Mouse (Mus musculus) gastrocnemius, postnatal 4 days (tissue): Measurements from ENCODE around the gene Scamp3. TPM values are rescaled to one million over a fixed set of nuclear protein-coding genes. Genes with fewer than 3 reads are reported as not detected.

Experiments used
- DNase-seq, 2 experiments: peaks; one replicate each; pipeline ENCODE4 v3.0.0; 2021 to 2022; ENCODE audit warnings: low spot score in 2 of 2, mixed read lengths in 2 of 2
- total RNA-seq, 2 experiments: library from RNA; stranded (reverse); gene quantifications; 2 replicates each; pipeline ENCODE4 v1.2.3; 2021

Scamp3 gene
- total RNA-seq, 2 experiments from 2014 or later = 41.8 to 43.1 TPM

DNA sequence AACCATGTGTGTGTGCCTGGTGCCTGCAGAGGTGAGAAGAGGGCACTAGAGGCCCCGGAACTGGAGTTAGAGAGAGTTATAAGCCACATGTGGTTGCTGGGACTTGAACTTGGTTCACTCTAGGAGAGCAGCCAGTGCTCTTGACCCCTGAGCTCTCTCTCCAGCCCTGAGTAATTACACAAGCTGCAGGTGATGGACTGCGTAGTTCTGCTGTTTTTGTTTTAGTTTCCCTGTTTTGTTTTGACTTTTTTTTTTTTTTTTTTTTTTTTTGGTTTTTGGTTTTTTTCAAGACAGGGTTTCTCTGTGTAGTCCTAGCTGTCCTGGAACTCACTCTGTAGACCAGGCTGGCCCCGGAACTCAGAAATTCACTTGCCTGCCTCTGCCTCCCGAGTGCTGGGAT lies 15.5 kb upstream of the Scamp3 start:
- DNase-seq = no peak

DNA sequence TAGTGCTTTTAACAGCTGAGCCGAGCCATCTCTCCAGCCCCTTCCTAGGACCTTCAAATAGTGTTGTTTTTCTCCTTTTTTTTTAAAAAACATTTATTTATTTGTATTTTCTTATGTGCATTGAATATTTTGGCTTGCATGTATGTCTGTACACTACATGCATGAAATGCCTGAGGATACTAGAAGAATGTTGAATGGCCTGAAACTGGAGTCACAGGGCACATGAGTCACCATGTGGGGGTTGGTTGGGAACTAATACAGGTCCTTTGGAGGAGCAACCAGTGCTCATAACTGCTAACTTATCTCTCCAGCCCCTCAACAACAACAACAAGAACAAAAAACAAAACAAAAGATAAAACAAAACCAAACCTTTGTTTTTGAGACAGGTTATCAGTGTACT lies 14.2 kb upstream of the Scamp3 start:
- DNase-seq = no peak

GRCm38 (mm10) chr3:89163643-89164245 lies 13.5 kb upstream of the Scamp3 start:
- no peak for DNase-seq

GRCm38 (mm10) chr3:89164506-89165267 lies 12.6 kb upstream of the Scamp3 start, which contains the start of gene Clk2:
Gene Clk2, plus strand, starts transcription at chr3:89164795.
- peak; percentile 85 to 94 for DNase-seq

DNA sequence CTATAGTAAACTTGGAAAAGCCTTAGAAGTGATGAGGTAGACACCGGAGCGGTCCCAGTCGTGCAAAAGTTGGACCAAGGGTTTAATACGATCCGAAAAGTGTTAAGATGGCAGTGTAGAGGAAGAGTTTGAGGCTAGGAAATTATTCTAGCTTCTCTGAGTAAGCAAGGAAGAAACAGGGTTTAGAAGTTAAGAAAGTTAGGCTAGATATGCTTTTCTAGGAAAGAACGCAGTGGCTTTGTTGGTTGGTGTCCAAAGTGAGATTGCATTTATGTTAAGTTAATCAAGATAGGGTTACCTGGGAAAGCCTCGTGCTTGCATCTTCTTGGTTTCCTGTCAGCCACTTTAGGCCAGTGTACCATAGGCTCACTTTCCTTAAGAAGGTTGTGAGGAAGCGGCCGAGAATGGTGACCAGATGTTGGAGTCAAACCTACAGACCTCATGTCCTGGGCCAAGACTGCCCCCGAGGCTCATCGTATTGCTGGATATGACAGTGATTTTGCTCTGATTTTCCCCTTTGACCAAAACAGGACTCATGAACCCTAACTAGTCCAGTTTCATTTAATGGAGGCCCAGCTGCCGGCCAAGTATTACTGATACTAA lies 11.9 kb upstream of the Scamp3 start:
- DNase-seq = no peak

DNA sequence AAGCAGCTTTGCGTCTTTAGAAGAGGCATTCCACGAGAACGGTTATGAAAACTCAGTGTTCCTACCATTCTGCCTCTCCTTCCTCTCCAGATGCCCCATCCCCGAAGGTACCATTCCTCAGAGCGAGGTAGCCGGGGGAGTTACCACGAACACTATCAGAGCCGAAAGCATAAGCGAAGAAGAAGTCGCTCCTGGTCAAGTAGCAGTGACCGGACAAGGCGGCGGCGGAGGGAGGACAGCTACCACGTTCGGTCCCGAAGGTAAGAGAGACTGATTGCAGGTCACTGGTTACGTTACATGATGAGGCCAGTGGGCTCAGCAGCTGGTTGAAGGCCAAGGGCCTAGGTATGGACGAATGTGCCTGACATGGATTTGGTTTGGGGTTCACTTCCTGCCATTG lies 10.3 kb upstream of the Scamp3 start:
- DNase-seq = no peak

DNA sequence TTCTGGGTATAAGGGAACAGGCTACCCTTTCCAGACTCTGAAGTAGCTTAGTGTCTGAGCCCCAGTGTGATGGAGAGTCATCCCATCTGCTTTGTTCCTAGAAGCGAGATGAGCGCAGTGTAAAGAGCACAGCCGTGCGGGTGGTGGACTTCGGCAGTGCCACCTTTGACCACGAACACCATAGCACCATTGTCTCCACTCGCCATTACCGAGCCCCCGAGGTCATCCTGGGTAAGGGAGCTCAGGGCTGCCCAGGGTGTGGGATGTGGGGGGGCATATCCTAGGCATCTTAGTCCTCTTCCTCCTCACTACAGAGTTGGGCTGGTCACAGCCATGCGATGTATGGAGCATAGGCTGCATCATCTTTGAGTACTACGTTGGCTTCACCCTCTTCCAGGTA lies 2.4 kb upstream of the Scamp3 start:
- no peak for DNase-seq

GRCm38 (mm10) chr3:89175544-89175943 lies 1.7 kb upstream of the Scamp3 start:
- DNase-seq = no peak

DNA sequence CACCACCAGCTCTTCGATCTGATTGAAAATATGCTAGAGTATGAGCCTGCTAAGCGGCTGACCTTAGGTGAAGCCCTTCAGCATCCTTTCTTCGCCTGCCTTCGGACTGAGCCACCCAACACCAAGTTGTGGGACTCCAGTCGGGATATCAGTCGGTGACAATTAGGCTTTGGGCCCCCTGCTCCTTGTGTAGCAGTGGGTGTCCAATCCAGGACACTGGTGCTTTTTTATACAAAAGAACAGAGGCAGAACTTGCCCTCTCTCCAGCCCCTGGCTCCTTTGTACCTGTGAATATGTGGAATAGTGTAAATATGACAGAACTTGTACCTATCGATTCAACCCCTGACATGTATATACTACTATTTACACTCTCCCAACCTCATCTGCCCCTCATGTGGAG lies 852 bp upstream of the Scamp3 start:
- no peak for DNase-seq

- DNase-seq = no peak
Measured at GRCm38 (mm10) chr3:89178107-89178385, 773 bp downstream of the Scamp3 start.

DNA sequence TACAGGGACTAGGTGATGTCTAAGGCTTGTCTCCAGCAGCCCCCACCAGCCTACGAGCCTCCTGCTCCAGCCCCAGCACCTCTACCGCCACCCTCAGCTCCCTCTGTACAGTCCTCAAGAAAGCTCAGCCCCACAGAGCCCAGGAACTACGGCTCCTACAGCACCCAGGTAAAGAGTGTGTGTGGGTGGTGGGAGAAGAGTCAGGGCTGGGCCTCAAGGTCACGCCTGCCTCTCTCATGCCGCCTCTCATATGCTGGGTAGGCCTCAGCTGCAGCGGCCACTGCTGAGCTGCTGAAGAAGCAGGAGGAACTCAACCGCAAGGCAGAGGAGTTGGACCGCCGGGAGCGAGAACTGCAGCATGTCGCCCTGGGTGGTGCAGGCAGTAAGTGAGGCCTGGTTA lies 1.8 kb downstream of the Scamp3 start:
- no peak for DNase-seq

- DNase-seq = no peak
Measured at GRCm38 (mm10) chr3:89181749-89182500, 4.7 kb downstream of the Scamp3 start.

DNA sequence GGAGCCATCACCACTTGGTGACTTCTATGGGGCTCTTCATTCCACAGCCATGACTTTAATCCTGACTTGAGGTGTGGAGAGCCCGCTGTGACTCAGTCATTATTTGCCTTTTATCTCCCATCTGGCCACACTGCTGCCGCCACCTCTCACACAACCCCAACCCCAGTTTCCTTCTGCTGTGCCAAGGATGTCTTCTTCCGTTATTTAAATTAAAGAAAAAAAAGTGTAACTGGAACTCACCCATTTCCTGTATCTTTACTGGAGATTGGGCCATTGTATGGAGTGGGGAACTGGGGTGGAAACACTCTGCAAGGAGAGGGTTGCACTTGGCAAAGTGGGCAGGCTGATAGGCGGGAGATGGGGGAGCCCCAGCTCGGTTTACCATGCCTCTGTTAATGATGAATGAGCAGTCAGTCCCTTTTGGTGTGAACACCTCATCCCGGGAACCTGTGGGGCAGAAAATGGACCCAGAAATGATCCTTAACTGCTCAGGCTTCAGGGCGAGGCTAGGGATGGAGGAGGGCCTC lies 5.3 kb downstream of the Scamp3 start:
- no peak for DNase-seq

DNA sequence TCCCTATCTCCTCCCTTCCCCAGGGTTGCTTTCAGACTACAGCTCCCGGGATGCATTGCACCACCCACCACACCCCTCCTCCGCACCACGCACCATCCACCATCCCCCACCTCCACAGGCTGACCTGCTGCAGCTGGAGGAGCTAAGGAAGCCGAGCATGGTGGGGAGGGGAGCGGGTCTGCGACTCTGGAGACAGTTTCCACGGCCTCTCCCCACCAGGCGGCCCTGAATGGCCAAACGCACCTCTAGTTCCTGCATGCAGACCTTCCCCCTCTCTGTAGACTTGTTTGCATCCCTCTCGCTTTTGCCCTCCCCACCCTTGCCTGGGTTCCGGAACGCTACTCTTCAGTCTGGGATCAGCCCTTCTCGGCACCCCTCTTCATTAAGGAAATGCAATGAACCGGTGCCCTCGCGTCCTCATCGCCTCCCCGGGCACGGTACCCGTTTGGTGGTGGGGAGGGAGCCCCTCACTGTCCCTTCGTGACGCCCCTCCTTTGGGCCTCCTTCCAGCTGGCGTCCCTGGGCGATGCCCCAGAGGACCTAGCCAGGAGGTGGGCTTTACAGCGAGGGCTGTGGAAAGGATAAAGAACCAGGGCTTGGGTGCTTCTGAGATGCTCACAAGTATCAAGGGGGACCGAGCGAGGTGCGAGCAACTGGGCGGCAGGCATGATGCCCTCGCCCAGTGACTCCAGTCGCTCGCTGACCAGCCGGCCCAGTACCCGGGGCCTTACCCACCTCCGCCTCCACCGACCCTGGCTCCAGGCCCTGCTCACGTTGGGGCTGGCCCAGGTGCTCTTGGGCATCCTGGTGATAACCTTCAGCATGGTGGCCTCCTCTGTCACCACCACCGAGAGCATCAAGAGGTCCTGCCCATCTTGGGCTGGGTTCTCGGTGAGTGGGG lies 6.0 kb downstream of the Scamp3 start, which contains the start of gene Fam189b:
Gene Fam189b (plus strand): TSS at position 86 of the 901 bp plus-strand sequence.
- peak; percentile 72 to 85 for DNase-seq

DNA sequence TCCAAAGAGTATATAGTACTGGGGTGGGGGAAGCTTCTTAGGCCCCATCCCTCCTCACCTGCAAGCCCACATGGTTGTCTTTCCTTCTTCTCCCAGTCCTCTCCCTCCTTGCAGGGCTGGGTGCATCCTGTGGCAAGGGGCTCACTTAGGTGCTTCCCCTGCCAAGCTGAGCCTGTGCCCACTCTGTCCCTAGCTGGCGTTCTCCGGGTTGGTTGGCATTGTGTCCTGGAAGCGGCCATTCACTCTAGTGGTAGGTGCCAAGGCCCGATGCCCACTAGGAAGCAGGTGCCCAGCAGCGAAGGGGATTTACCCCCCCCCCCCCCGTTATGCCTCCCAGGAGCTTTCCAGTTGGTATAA lies 6.7 kb downstream of the Scamp3 start:
- DNase-seq = no peak

- DNase-seq = no peak
Measured at GRCm38 (mm10) chr3:89187197-89187596, 9.9 kb downstream of the Scamp3 start.

GRCm38 (mm10) chr3:89187690-89188477 lies 10.6 kb downstream of the Scamp3 start:
- DNase-seq = no peak

DNA sequence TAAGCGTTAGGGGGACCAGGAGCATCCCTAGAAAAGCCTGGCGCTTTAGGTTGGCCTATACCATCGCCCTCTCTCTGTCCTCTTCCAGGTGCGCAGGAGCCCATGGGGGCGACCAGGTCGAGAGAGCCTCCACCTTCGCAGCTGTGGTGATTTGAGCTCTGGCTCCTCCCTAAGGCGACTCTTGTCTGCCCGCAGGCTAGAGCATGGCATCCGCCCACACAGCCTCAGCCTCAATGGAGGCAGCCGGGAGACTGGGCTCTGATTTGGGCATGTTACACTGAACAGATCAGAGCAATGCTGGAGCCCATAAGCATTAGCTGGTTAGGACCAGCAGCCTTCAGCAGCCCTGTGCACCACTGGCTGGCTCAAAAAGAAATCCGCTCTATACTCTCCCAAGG lies 11.2 kb downstream of the Scamp3 start:
- DNase-seq = no peak

GRCm38 (mm10) chr3:89190436-89190835 lies 13.2 kb downstream of the Scamp3 start:
- DNase-seq = no peak

DNA sequence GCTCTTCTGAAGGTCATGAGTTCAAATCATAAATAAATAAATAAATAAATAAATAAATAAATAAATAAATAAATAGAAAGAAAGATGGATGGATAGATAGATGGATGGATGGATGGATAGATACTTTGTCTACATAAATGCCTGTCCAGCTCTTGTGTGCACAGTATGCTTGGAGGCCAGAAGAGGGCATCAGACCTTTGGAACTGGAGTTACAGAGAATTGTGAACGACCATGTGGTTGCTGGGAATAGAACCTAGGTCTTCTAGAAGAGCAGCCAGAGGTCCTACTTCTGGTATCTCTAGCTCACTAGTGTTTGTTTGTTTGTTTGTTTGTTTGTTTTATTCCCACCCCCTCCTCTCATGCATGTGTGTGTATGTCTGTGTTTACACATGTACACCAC lies 16.1 kb downstream of the Scamp3 start:
- no peak for DNase-seq
